ENCODE assay signal across 20 mouse cellular contexts in the genomic region with DNA sequence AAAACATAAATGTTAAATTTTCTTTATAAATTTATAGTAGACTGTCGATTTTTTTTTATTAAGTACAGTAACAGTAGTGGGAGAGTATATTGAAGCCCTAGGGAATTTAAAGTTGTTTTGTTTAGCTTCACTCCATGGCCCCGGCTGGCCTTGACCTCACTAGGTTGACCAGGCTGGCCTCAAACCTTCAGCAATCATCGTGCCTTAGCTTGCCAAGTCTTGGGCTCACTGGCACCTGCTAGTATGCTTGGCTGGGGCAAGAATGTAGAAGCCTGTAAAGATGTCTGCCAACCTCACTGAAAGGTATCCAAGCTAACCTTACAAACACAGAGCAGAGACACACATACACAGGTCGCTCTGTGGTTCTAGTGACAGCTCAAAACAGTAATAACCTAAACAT. TPM values are rescaled to one million over a fixed set of nuclear protein-coding genes. Genes with fewer than 3 reads are reported as not detected.
DNase-seq lines count a peak whose midpoint lies in the region; ATAC-seq and TF ChIP-seq lines count a peak whose summit lies in the region.
"Had no signal": no experiment of that assay in that cellular context is flagged by ENCODE, and none has a peak within 500 bp of the region (broad histone marks: within the 10 kb centered on the region; RNA-seq: fewer than 3 reads in every experiment).

No protein-coding gene starts in this region.

- no peak overlapping the region for H3K4me2 ChIP-seq in liver, embryonic 11.5 days
- H3K4me2 ChIP-seq: hindbrain, embryonic 13.5 days; lung, embryonic 15.5 days; midbrain, embryonic 12.5 days; neural tube, embryonic 13.5 days had no signal

- no peak for ATAC-seq in megakaryocyte-erythroid progenitor cell, adult 5-6 weeks (replicated peaks; ENCODE audit: low FRiP score, low TSS enrichment, poor library complexity, severe bottlenecking)
- no peak for ATAC-seq in liver, embryonic 11.5 days (replicated peaks; ENCODE audit: low FRiP score)
- ATAC-seq: CD4-positive, CD25-positive, alpha-beta regulatory T cell, adult 4 months had no signal

- no peaks in the 10 kb centered on the region for H3K9me3 ChIP-seq in liver, embryonic 11.5 days (ENCODE audit: control insufficient read depth, low read length)
- H3K9me3 ChIP-seq: G1E; hindbrain, embryonic 13.5 days; lung, embryonic 15.5 days; midbrain, embryonic 12.5 days; neural tube, embryonic 13.5 days had no signal

- H3K4me1 ChIP-seq in liver, embryonic 11.5 days (replicated peaks; ENCODE audit: control insufficient read depth, insufficient read depth, low read length) = peaks cover 17% of the 10 kb centered on the region
- H3K4me1 ChIP-seq: lung, embryonic 15.5 days had no signal

- intact Hi-C loops in gastrocnemius, postnatal 14 days (cut with DNase I; ENCODE audit: low total_unique reads) = loop anchor here (10.0 kb wide), 2 partner anchors 58 to 198 kb away; no protein-coding TSS in a partner anchor

- H3K9ac ChIP-seq in liver, embryonic 11.5 days (ENCODE audit: low read depth, low read length) = no peak overlapping the region
- H3K9ac ChIP-seq: hindbrain, embryonic 13.5 days; lung, embryonic 15.5 days; midbrain, embryonic 12.5 days; neural tube, embryonic 13.5 days had no signal

- no peak overlapping the region for H3K4me3 ChIP-seq in layer of hippocampus, adult 2 months
- H3K4me3 ChIP-seq in liver, embryonic 11.5 days (ENCODE audit: low read depth, low read length) = no peak overlapping the region
- H3K4me3 ChIP-seq: heart, adult 2 months; hindbrain, embryonic 13.5 days; lung, embryonic 15.5 days; midbrain, embryonic 12.5 days; neural tube, embryonic 13.5 days had no signal

- 77% methylated on average over 4 of the region's 4 CpGs for WGBS in liver, embryonic 11.5 days

- TF ChIP-seq CTCF in layer of hippocampus, adult 2 months (conservative IDR thresholded peaks at IDR 0.05) = no peak

- no peaks in the 10 kb centered on the region for H3K36me3 ChIP-seq in liver, embryonic 11.5 days (ENCODE audit: control insufficient read depth, insufficient read depth, low read length)
- H3K36me3 ChIP-seq: midbrain, embryonic 12.5 days had no signal

- no peaks in the 10 kb centered on the region for H3K27me3 ChIP-seq in liver, embryonic 11.5 days (replicated peaks; ENCODE audit: control insufficient read depth, insufficient read depth, low read length)
- H3K27me3 ChIP-seq: hindbrain, embryonic 13.5 days; lung, embryonic 15.5 days; neural tube, embryonic 13.5 days had no signal

- DNase-seq in adrenal gland, adult (ENCODE audit: inconsistent age in 2 of 2, low spot score in 1 of 2) = peak; percentile 34 to 80
- no peak for DNase-seq in adrenal gland, postnatal 4 days (ENCODE audit: low spot score in 2 of 2)
- peak; percentile 25 for DNase-seq in gastrocnemius, postnatal 25 days
- DNase-seq in gastrocnemius, postnatal 14 days = no peak
- no peak for DNase-seq in layer of hippocampus, adult 2 months (ENCODE audit: low spot score in 2 of 2)
- DNase-seq in layer of hippocampus, adult 9-11 months = no peak
- no peak for DNase-seq in liver, embryonic 11.5 days (ENCODE audit: low spot score)
- DNase-seq: liver; right cerebral cortex, postnatal 14 days; thymus, postnatal 14 days had no signal

- H3K27ac ChIP-seq in layer of hippocampus, adult 2 months = peak overlapping the region; percentile 47; the same call in 1 of the 2 replicates
- H3K27ac ChIP-seq in liver, embryonic 11.5 days (ENCODE audit: low read depth, low read length) = no peak overlapping the region
- H3K27ac ChIP-seq: heart, adult 2 months; hindbrain, embryonic 13.5 days; lung, embryonic 15.5 days; midbrain, embryonic 12.5 days; neural tube, embryonic 13.5 days; stomach, postnatal 0 days had no signal

RNA-seq across cellular contexts. Expression of a gene that starts 33.0 kb away (rescaled TPM):
- under 1 TPM; 0.56 to 0.62 TPM for total RNA-seq in adrenal gland, postnatal 4 days (2021)
- total RNA-seq in gastrocnemius, postnatal 25 days (2021) = not detected
- under 1 TPM in 1 of 2 experiments, not detected in 1; 0.08 TPM for total RNA-seq in gastrocnemius, postnatal 14 days (2021)
- under 1 TPM; 0.32 to 0.33 TPM for total RNA-seq in layer of hippocampus, adult 2 months (2021)
- not detected in 2 replicates for total RNA-seq in megakaryocyte-erythroid progenitor cell, adult 5-6 weeks (2014; fragmentation: Nextera tagmentation)
- total RNA-seq in megakaryocyte-erythroid progenitor cell, adult 5-6 weeks (2017) = not detected in 2 replicates
- 0.23 and 0.38 TPM in 2 replicates for polyA plus RNA-seq in liver, embryonic 11.5 days (2014; fragmentation: Nextera tagmentation; extraction: Ambion mirVana)
- total RNA-seq: heart, adult 2 months had no signal
- polyA plus RNA-seq: CD4-positive, CD25-positive, alpha-beta regulatory T cell, adult 4 months; G1E; macrophage had no signal

RNA-seq across cellular contexts. Expression of a gene that starts 55.6 kb away (rescaled TPM):
- 100 to 1,000 TPM; 183 to 197 TPM for total RNA-seq in adrenal gland, postnatal 4 days (2021)
- 10 to 100 TPM; 10.3 to 11.4 TPM for total RNA-seq in gastrocnemius, postnatal 25 days (2021)
- 10 to 100 TPM; 16.8 to 20.2 TPM for total RNA-seq in gastrocnemius, postnatal 14 days (2021)
- total RNA-seq in layer of hippocampus, adult 2 months (2021) = 10 to 100 TPM; 26.0 to 33.8 TPM
- total RNA-seq in megakaryocyte-erythroid progenitor cell, adult 5-6 weeks (2014; fragmentation: Nextera tagmentation) = 16.1 and 33.3 TPM in 2 replicates
- total RNA-seq in megakaryocyte-erythroid progenitor cell, adult 5-6 weeks (2017) = 46.3 and 61.6 TPM in 2 replicates
- 56.9 and 63.2 TPM in 2 replicates for polyA plus RNA-seq in liver, embryonic 11.5 days (2014; fragmentation: Nextera tagmentation; extraction: Ambion mirVana)

Comparison
In these comparisons a context has a peak if more than half of its experiments do, and no peak if none do; other contexts are left out.
1. DNase-seq: peak in adrenal gland, adult (2 of 2) and gastrocnemius, postnatal 25 days (single experiment); none in adrenal gland, postnatal 4 days (0 of 2), gastrocnemius, postnatal 14 days (single experiment), layer of hippocampus, adult 2 months (0 of 2), layer of hippocampus, adult 9-11 months (single experiment) and liver, embryonic 11.5 days (single experiment).